Mouse (Mus musculus): ENCODE data around the gene Mob3c. TPM values are rescaled to one million over a fixed set of nuclear protein-coding genes. Genes with fewer than 3 reads are reported as not detected.

Gene Mob3c
- polyA plus RNA-seq, 1 experiment, result 17.8 TPM

DNA sequence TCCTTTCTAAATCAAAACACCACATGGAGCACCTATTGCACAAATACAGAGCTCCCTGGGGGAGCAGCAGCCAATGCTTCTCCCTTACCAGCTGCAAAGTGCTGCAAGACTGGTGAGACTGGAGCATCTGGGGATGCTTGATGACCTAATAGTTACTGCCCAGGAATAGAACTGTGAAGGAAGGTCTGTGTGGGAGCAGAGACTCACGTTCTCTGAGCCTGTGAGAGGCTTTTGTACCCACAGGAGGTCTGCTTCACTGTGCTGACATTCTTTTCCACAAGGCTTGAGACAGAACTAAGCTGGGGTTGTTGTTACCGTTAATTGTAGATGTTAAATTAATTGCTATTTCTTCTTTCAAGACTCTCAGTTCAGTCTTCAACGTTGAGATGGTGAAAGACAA lies 37.0 kb upstream of the Mob3c start:
- TF ChIP-seq CTCF (conservative IDR thresholded peaks at IDR 0.05; ENCODE audit: insufficient read depth, insufficient read length, low read depth, low read length) (no peak), POLR2A (IDR thresholded peaks at IDR 0.05; ENCODE audit: low read depth, low read length) (no peak)
- no peak for DNase-seq
- Histone ChIP-seq H3K27me3 (replicated peaks; ENCODE audit: control insufficient read depth, insufficient read depth, low read length) (no peaks in the 10 kb centered on the region), H3K36me3 (ENCODE audit: control insufficient read depth, insufficient read depth, low read length) (peaks cover 9% of the 10 kb centered on the region), H3K27ac (ENCODE audit: insufficient read depth, low read depth, low read length) (no peak overlapping the region), H3K4me1 (ENCODE audit: control insufficient read depth, insufficient read depth, low read length) (peaks cover 1% of the 10 kb centered on the region; the same call in 1 of the 2 replicates), H3K4me3 (ENCODE audit: insufficient read depth, low read depth, low read length) (no peak overlapping the region)
- 67% methylated on average over 3 of the region's 3 CpGs for WGBS

GRCm38 (mm10) chr4:115795360-115795759 lies 32.5 kb upstream of the Mob3c start:
- peaks cover 12% of the 10 kb centered on the region for H3K36me3 ChIP-seq (ENCODE audit: control insufficient read depth, insufficient read depth, low read length)
- no peaks in the 10 kb centered on the region for H3K27me3 ChIP-seq (replicated peaks; ENCODE audit: control insufficient read depth, insufficient read depth, low read length)
- no peak overlapping the region for H3K27ac ChIP-seq (ENCODE audit: insufficient read depth, low read depth, low read length)
- no peak for DNase-seq
- TF ChIP-seq CTCF (conservative IDR thresholded peaks at IDR 0.05; ENCODE audit: insufficient read depth, insufficient read length, low read depth, low read length) (no peak), POLR2A (IDR thresholded peaks at IDR 0.05; ENCODE audit: low read depth, low read length) (no peak)
- 65% methylated on average over 3 of the region's 3 CpGs for WGBS
- H3K4me1 ChIP-seq (ENCODE audit: control insufficient read depth, insufficient read depth, low read length), result no peaks in the 10 kb centered on the region
- H3K4me3 ChIP-seq (ENCODE audit: insufficient read depth, low read depth, low read length), result no peak overlapping the region

- DNase-seq, result no peak
- no peak for TF ChIP-seq POLR2A (IDR thresholded peaks at IDR 0.05; ENCODE audit: low read depth, low read length)
- TF ChIP-seq CTCF (conservative IDR thresholded peaks at IDR 0.05; ENCODE audit: insufficient read depth, insufficient read length, low read depth, low read length), result no peak
- Histone ChIP-seq H3K4me3 (ENCODE audit: insufficient read depth, low read depth, low read length) (no peak overlapping the region), H3K36me3 (ENCODE audit: control insufficient read depth, insufficient read depth, low read length) (peaks cover 12% of the 10 kb centered on the region), H3K27ac (ENCODE audit: insufficient read depth, low read depth, low read length) (no peak overlapping the region), H3K4me1 (ENCODE audit: control insufficient read depth, insufficient read depth, low read length) (no peaks in the 10 kb centered on the region), H3K27me3 (replicated peaks; ENCODE audit: control insufficient read depth, insufficient read depth, low read length) (no peaks in the 10 kb centered on the region)
- 75% methylated on average over 3 of the region's 3 CpGs for WGBS
Observed at GRCm38 (mm10) chr4:115799981-115800380, 27.9 kb upstream of the Mob3c start.

DNA sequence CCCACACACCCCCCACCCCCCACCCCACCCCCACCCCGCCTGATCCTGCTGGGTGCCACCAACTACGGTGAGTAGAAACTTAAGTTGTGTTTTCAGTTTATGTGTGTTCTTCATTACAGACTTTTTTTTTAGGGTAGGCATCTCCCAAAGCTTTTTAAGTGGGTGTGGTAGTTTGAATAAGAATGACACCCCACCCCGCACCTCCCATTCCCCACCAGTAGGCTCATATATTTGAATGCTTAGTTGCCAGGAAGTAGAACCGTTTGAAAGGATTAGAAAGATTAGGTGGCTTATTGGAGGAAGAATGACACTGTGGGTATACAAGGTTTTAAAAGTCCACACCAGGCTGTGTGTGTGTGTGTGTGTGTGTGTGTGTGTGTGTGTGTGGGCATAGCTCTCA lies 15.6 kb upstream of the Mob3c start:
- no peaks in the 10 kb centered on the region for H3K4me1 ChIP-seq (ENCODE audit: control insufficient read depth, insufficient read depth, low read length)
- no peak overlapping the region for H3K27ac ChIP-seq (ENCODE audit: insufficient read depth, low read depth, low read length)
- 91% methylated on average over 4 of the region's 4 CpGs for WGBS
- TF ChIP-seq CTCF (conservative IDR thresholded peaks at IDR 0.05; ENCODE audit: insufficient read depth, insufficient read length, low read depth, low read length), result no peak
- TF ChIP-seq POLR2A (IDR thresholded peaks at IDR 0.05; ENCODE audit: low read depth, low read length), result no peak
- no peaks in the 10 kb centered on the region; the same call in 1 of the 2 replicates for H3K36me3 ChIP-seq (ENCODE audit: control insufficient read depth, insufficient read depth, low read length)
- no peak overlapping the region for H3K4me3 ChIP-seq (ENCODE audit: insufficient read depth, low read depth, low read length)
- no peak for DNase-seq
- H3K27me3 ChIP-seq (replicated peaks; ENCODE audit: control insufficient read depth, insufficient read depth, low read length), result no peaks in the 10 kb centered on the region

DNA sequence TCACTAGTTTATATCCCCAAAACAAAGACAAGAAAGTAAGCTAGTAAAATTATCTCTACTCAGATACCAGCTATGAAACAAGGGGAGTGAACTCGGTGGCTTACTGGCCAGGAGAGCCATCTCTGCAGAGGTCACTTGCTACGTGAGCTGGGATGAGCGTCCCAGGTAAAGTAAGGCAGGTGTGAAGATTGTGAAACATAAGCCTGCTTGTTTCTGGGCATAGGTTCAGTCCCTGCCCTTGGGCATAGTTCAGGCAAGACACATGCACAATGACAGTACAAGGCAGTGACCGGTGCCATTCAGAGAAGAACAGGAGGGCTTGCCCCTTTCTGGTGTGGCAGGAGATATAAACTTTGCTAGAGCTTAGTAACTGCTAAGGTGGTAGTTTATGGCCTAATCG lies 12.3 kb upstream of the Mob3c start:
- H3K27me3 ChIP-seq (replicated peaks; ENCODE audit: control insufficient read depth, insufficient read depth, low read length), result no peaks in the 10 kb centered on the region
- H3K4me1 ChIP-seq (ENCODE audit: control insufficient read depth, insufficient read depth, low read length), result no peaks in the 10 kb centered on the region
- no peak for TF ChIP-seq CTCF (conservative IDR thresholded peaks at IDR 0.05; ENCODE audit: insufficient read depth, insufficient read length, low read depth, low read length)
- no peak for TF ChIP-seq POLR2A (IDR thresholded peaks at IDR 0.05; ENCODE audit: low read depth, low read length)
- no peak overlapping the region for H3K4me3 ChIP-seq (ENCODE audit: insufficient read depth, low read depth, low read length)
- H3K27ac ChIP-seq (ENCODE audit: insufficient read depth, low read depth, low read length), result no peak overlapping the region
- WGBS, result 93% methylated on average over 5 of the region's 5 CpGs
- DNase-seq, result no peak
- no peaks in the 10 kb centered on the region; the same call in 1 of the 2 replicates for H3K36me3 ChIP-seq (ENCODE audit: control insufficient read depth, insufficient read depth, low read length)

GRCm38 (mm10) chr4:115820199-115820598 lies 7.7 kb upstream of the Mob3c start:
- 76% methylated on average over 3 of the region's 3 CpGs for WGBS
- no peaks in the 10 kb centered on the region for H3K4me1 ChIP-seq (ENCODE audit: control insufficient read depth, insufficient read depth, low read length)
- H3K27me3 ChIP-seq (replicated peaks; ENCODE audit: control insufficient read depth, insufficient read depth, low read length), result no peaks in the 10 kb centered on the region
- TF ChIP-seq POLR2A (IDR thresholded peaks at IDR 0.05; ENCODE audit: low read depth, low read length) (no peak), CTCF (conservative IDR thresholded peaks at IDR 0.05; ENCODE audit: insufficient read depth, insufficient read length, low read depth, low read length) (no peak)
- no peak overlapping the region for H3K27ac ChIP-seq (ENCODE audit: insufficient read depth, low read depth, low read length)
- no peak overlapping the region for H3K4me3 ChIP-seq (ENCODE audit: insufficient read depth, low read depth, low read length)
- DNase-seq, result no peak
- H3K36me3 ChIP-seq (ENCODE audit: control insufficient read depth, insufficient read depth, low read length), result no peaks in the 10 kb centered on the region

DNA sequence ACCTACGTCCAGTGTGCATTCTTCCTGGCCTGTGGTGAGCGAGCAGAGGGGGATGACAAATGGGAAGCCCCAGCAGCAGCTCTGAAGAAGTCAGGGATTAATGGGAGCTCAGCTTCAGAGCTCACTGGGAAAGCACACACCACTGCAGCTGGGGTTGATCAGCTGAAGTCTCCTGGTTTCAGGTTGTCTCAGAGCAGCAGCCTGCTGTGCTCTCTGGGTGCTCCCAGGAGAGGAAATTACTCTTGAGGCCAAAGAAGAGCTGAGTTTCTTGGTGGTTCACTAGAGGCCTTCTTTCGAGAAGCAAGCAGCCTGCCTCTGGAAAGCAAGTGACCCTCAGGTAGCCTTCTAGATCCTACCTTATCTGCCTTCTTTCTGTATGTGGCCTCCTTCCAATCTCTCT lies 6.9 kb upstream of the Mob3c start:
- no peak for DNase-seq
- Histone ChIP-seq H3K4me1 (ENCODE audit: control insufficient read depth, insufficient read depth, low read length) (no peaks in the 10 kb centered on the region), H3K4me3 (ENCODE audit: insufficient read depth, low read depth, low read length) (no peak overlapping the region), H3K36me3 (ENCODE audit: control insufficient read depth, insufficient read depth, low read length) (no peaks in the 10 kb centered on the region), H3K27me3 (replicated peaks; ENCODE audit: control insufficient read depth, insufficient read depth, low read length) (no peaks in the 10 kb centered on the region), H3K27ac (ENCODE audit: insufficient read depth, low read depth, low read length) (no peak overlapping the region)
- TF ChIP-seq POLR2A (IDR thresholded peaks at IDR 0.05; ENCODE audit: low read depth, low read length) (no peak), CTCF (conservative IDR thresholded peaks at IDR 0.05; ENCODE audit: insufficient read depth, insufficient read length, low read depth, low read length) (no peak)
- 65% methylated on average over 3 of the region's 3 CpGs for WGBS

- no peak for DNase-seq
- Histone ChIP-seq H3K36me3 (ENCODE audit: control insufficient read depth, insufficient read depth, low read length) (no peaks in the 10 kb centered on the region), H3K27ac (ENCODE audit: insufficient read depth, low read depth, low read length) (no peak overlapping the region), H3K4me3 (ENCODE audit: insufficient read depth, low read depth, low read length) (no peak overlapping the region), H3K27me3 (replicated peaks; ENCODE audit: control insufficient read depth, insufficient read depth, low read length) (no peaks in the 10 kb centered on the region), H3K4me1 (ENCODE audit: control insufficient read depth, insufficient read depth, low read length) (no peaks in the 10 kb centered on the region)
- TF ChIP-seq POLR2A (IDR thresholded peaks at IDR 0.05; ENCODE audit: low read depth, low read length), result no peak
- TF ChIP-seq CTCF (conservative IDR thresholded peaks at IDR 0.05; ENCODE audit: insufficient read depth, insufficient read length, low read depth, low read length), result no peak
Observed at GRCm38 (mm10) chr4:115821431-115821830, 6.5 kb upstream of the Mob3c start.
